Mouse (Mus musculus): ENCODE results near the gene Arhgap23. TPM values are rescaled to one million over a fixed set of nuclear protein-coding genes. Genes with fewer than 3 reads are reported as not detected.

The Arhgap23 gene
- polyA plus RNA-seq, 1 experiment from 2014 or later = 6.8 TPM

GRCm38 (mm10) chr11:97542171-97543150 is 127.1 kb downstream of the Arhgap23 start:
- H3K9me3 ChIP-seq = no peaks in the 10 kb centered on the region
- no peak overlapping the region for H3K4me2 ChIP-seq
- no peak overlapping the region; the same call in 1 of the 2 replicates for H3K9ac ChIP-seq
- WGBS = 79% methylated on average over 22 of the region's 22 CpGs
- peaks cover 81% of the 10 kb centered on the region for H3K27me3 ChIP-seq
- ATAC-seq (ENCODE audit: low read depth) = no peak
- no peak overlapping the region for H3K4me3 ChIP-seq
- H3K27ac ChIP-seq (replicated peaks) = no peak overlapping the region
- peaks cover 61% of the 10 kb centered on the region for H3K4me1 ChIP-seq (replicated peaks)
- H3K36me3 ChIP-seq = peaks cover 10% of the 10 kb centered on the region; the same call in 1 of the 2 replicates

GRCm38 (mm10) chr11:97543181-97543733 is 127.9 kb downstream of the Arhgap23 start:
- peaks cover 10% of the 10 kb centered on the region; the same call in 1 of the 2 replicates for H3K36me3 ChIP-seq
- H3K4me3 ChIP-seq = no peak overlapping the region
- ATAC-seq (ENCODE audit: low read depth) = no peak
- peaks cover 56% of the 10 kb centered on the region for H3K4me1 ChIP-seq (replicated peaks)
- H3K9ac ChIP-seq = no peak overlapping the region; the same call in 1 of the 2 replicates
- no peak overlapping the region for H3K4me2 ChIP-seq
- 47% methylated on average over 12 of the region's 12 CpGs for WGBS
- H3K9me3 ChIP-seq = no peaks in the 10 kb centered on the region
- no peak overlapping the region for H3K27ac ChIP-seq (replicated peaks)
- H3K27me3 ChIP-seq = peaks cover 81% of the 10 kb centered on the region

- 88% methylated on average over 9 of the region's 9 CpGs for WGBS
- peaks cover 56% of the 10 kb centered on the region for H3K4me1 ChIP-seq (replicated peaks)
- H3K27ac ChIP-seq (replicated peaks) = no peak overlapping the region
These were observed 128.6 kb downstream of the Arhgap23 start for GRCm38 (mm10) chr11:97543883-97544282.

DNA sequence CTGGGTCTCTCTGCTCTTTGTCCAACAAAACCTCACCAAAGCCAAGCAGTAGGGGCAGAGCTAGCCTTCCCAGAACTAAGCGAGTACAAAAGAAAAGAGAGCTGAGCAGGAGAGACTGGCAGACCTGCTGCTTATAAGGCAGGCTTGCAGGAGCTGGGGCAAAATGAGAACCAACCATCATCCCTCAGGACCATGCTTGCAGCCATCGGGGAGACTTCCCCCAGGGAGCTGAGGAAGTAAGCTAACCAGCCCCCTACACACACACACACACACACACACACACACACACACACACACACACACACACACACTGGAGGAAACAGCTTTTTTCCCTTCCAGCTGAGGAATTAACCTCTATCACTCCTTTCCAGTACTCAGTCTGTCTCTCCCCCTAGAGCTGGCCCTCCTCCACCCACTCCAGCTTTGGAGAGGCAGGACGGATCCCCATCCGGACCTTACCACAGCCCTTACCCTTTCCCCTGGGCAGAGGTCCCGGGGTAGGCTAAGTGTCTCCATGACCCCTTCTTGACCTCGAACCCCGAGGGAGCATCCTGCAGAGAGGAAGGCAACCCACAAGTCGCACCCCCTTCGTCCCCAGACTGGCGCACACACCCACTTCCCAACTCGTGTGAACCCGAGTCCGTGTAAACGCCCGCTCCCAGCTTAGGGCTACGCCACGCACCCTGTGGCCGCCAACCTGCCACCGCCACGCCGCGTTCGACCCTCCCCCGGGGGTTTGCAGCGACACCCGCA is 130.7 kb downstream of the Arhgap23 start:
- no peak overlapping the region for H3K27ac ChIP-seq (replicated peaks)
- peak overlapping the region; percentile 89 for H3K4me2 ChIP-seq
- H3K36me3 ChIP-seq = peaks cover 10% of the 10 kb centered on the region; the same call in 1 of the 2 replicates
- H3K27me3 ChIP-seq = peaks cover 90% of the 10 kb centered on the region
- WGBS = 6% methylated on average over 26 of the region's 26 CpGs
- no peaks in the 10 kb centered on the region for H3K9me3 ChIP-seq
- no peak for ATAC-seq (ENCODE audit: low read depth)
- H3K4me3 ChIP-seq = peak overlapping the region; percentile 49
- H3K9ac ChIP-seq = peak overlapping the region; percentile 69
- H3K4me1 ChIP-seq (replicated peaks) = peaks cover 39% of the 10 kb centered on the region

More at GRCm38 (mm10) chr11:97543883-97544282, 128.6 kb downstream of the Arhgap23 start:
- peaks cover 81% of the 10 kb centered on the region for H3K27me3 ChIP-seq
- no peak overlapping the region for H3K4me2 ChIP-seq
- no peak overlapping the region for H3K9ac ChIP-seq
- ATAC-seq (ENCODE audit: low read depth) = no peak
- no peaks in the 10 kb centered on the region for H3K9me3 ChIP-seq
- H3K4me3 ChIP-seq = no peak overlapping the region
- H3K36me3 ChIP-seq = peaks cover 10% of the 10 kb centered on the region; the same call in 1 of the 2 replicates

DNA sequence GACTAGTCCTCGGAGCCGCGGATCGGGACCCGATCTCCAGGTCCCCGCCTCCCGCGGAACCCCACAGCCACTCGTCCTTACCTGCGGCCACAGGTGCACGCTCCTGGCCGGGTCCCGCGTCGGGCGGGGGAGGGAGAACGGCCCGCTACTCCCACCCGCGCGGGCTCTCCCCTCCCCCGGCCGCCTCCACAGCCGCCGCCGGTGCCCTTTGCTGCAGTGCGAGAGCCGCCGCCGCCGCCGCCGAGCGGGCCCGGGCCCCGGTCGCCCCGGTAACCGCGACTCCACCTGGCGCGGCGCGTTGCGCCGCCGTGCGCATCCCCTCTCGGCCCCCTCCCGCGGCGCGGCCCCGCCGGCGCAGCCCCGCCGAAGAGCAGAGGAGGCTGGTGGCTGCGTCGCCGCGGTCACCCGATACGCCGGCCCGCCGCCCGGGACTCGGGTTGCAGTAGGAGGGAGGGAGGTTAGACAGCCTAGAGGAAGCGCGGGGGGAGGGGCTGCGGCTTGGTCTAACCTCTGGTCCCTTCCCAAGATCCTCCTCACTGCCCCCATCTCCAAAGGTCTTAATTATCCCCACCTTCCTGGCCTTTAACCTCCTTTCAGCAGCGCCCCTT is 131.6 kb downstream of the Arhgap23 start:
- peaks cover 90% of the 10 kb centered on the region for H3K27me3 ChIP-seq
- H3K4me2 ChIP-seq = peak overlapping the region; percentile 89
- no peak overlapping the region for H3K27ac ChIP-seq (replicated peaks)
- WGBS = under 1% methylated on average over 65 of the region's 73 CpGs
- H3K4me3 ChIP-seq = peak overlapping the region; percentile 49
- H3K9ac ChIP-seq = peak overlapping the region; percentile 69
- peaks cover 43% of the 10 kb centered on the region for H3K4me1 ChIP-seq (replicated peaks)
- H3K36me3 ChIP-seq = peaks cover 5% of the 10 kb centered on the region; the same call in 1 of the 2 replicates
- peak; percentile 42 for ATAC-seq (ENCODE audit: low read depth)
- H3K9me3 ChIP-seq = no peaks in the 10 kb centered on the region

- peaks cover 91% of the 10 kb centered on the region for H3K27me3 ChIP-seq
- no peak overlapping the region for H3K9ac ChIP-seq
- H3K4me3 ChIP-seq = no peak overlapping the region
- no peak overlapping the region for H3K27ac ChIP-seq (replicated peaks)
- H3K4me1 ChIP-seq (replicated peaks) = peaks cover 44% of the 10 kb centered on the region
- 73% methylated on average over 12 of the region's 12 CpGs for WGBS
- no peaks in the 10 kb centered on the region for H3K9me3 ChIP-seq
- H3K36me3 ChIP-seq = no peaks in the 10 kb centered on the region
- ATAC-seq (ENCODE audit: low read depth) = no peak
- no peak overlapping the region for H3K4me2 ChIP-seq
These were observed 132.8 kb downstream of the Arhgap23 start for GRCm38 (mm10) chr11:97547957-97548706.

DNA sequence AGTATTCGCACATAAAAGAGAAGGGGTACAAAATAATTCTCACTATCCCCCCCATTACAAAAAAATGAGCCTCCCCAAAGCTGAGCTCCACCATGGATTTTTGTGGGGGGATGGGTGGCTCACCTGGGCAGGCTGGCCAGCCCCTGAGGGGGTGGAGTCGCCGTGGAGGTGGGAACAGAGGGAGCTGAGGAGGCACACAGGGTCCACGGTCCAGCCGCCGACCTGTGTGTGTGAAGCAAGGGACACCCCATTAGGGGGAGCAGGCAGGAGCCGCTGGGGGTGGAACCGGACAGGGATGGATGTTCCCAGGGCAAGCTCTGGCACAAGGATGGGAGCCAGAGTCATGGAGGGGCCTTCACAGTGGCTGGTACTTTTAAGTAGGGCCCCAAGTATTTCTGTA is 133.4 kb downstream of the Arhgap23 start:
- no peak overlapping the region for H3K27ac ChIP-seq (replicated peaks)
- no peaks in the 10 kb centered on the region for H3K36me3 ChIP-seq
- no peak overlapping the region for H3K9ac ChIP-seq
- no peaks in the 10 kb centered on the region for H3K9me3 ChIP-seq
- ATAC-seq (ENCODE audit: low read depth) = no peak
- no peak overlapping the region for H3K4me2 ChIP-seq
- no peak overlapping the region for H3K4me3 ChIP-seq
- peaks cover 38% of the 10 kb centered on the region for H3K4me1 ChIP-seq (replicated peaks)
- H3K27me3 ChIP-seq = peaks cover 87% of the 10 kb centered on the region
- WGBS = 58% methylated on average over 8 of the region's 8 CpGs

Other genes starting within 250 kb of the Arhgap23 start
- 31.0 and 34.8 TPM in 2 replicates for gene Kpnb1, start 227.7 kb upstream of the Arhgap23 start, polyA plus RNA-seq (2015; fragmentation: Nextera tagmentation; extraction: Ambion mirVana)
- gene Npepps, start 134.9 kb upstream of the Arhgap23 start, polyA plus RNA-seq (2015; fragmentation: Nextera tagmentation; extraction: Ambion mirVana) = 130 TPM in 2 replicates
- 38.2 and 43.8 TPM in 2 replicates for gene Mrpl45, start 99.8 kb upstream of the Arhgap23 start, polyA plus RNA-seq (2015; fragmentation: Nextera tagmentation; extraction: Ambion mirVana)
- gene Gpr179, start 63.5 kb upstream of the Arhgap23 start, polyA plus RNA-seq (2015; fragmentation: Nextera tagmentation; extraction: Ambion mirVana) = 0.43 and 0.66 TPM in 2 replicates
- gene Socs7, start 53.0 kb upstream of the Arhgap23 start, polyA plus RNA-seq (2015; fragmentation: Nextera tagmentation; extraction: Ambion mirVana) = 7.8 and 8.9 TPM in 2 replicates
- gene 4933428G20Rik, start 84.8 kb downstream of the Arhgap23 start, polyA plus RNA-seq (2015; fragmentation: Nextera tagmentation; extraction: Ambion mirVana) = 0.81 and 1.1 TPM in 2 replicates
- gene Srcin1, start 160.7 kb downstream of the Arhgap23 start, polyA plus RNA-seq (2015; fragmentation: Nextera tagmentation; extraction: Ambion mirVana) = 5.7 and 7.0 TPM in 2 replicates
- 3.6 and 4.1 TPM in 2 replicates for gene Epop, start 214.2 kb downstream of the Arhgap23 start, polyA plus RNA-seq (2015; fragmentation: Nextera tagmentation; extraction: Ambion mirVana)
- gene Mllt6, start 247.9 kb downstream of the Arhgap23 start, polyA plus RNA-seq (2015; fragmentation: Nextera tagmentation; extraction: Ambion mirVana) = 3.2 and 3.4 TPM in 2 replicates